Mouse (Mus musculus) cerebellum, adult (tissue): ENCODE measurements around the gene Vmn1r8.
"Not testable (repeated sequence)": the region's sequence is repeated elsewhere in the genome, so short reads cannot be mapped to it uniquely, and the experiment has no call there.

Experiments
- ATAC-seq: cut with Nextera tagmentation; 2 replicates; pipeline ENCODE4 v1.9.2; 2017; ENCODE audit warnings: mild to moderate bottlenecking, moderate library complexity, mixed read lengths; ENCODE audit not compliant: insufficient number of reproducible peaks, low FRiP score, low TSS enrichment

The Vmn1r8 gene

DNA sequence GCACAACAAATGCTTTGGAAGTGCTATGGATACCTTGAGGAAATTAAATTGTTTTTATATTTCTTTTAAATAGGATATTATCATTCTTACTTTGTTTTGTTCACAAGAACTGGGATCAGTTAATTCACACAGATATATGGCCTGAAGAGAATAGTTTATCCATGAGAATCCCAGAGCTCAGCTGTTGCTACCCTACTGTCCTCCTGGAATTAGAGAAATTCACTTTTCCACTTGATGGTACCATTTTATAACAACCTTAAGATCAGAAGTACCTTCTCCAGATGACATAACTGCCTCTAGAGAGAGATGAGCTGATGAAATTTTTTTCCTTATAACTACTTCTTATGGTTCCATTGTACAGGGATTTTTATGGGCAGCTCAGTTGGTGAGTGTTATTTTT, at the start of gene Vmn1r8:
Vmn1r8 (plus strand) TSS at position 301 of the 400 bp plus-strand sequence.
- no peak for ATAC-seq

DNA sequence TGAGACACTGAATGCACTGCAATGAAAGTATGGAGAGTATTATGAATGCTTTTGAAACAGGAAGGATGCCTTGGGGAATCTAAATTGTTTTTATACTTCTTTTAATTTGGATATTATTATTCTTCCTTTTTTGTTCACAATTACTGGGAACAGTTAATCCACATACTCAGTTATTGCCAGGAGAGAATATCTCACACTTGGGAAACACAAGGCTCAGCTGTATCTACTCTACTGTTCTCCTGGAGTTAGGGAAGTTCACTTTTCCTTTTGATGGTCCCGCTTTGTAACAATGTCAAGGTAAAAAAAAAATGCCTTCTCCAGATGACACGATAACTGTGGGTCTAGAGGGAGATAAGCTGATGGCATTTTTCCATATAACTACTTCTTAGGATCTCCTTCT, 35.1 kb upstream of the Vmn1r8 start, which contains the start of gene Vmn1r6:
Vmn1r6 (plus strand) TSS at position 301 of the 400 bp plus-strand sequence.
- ATAC-seq = no peak

DNA sequence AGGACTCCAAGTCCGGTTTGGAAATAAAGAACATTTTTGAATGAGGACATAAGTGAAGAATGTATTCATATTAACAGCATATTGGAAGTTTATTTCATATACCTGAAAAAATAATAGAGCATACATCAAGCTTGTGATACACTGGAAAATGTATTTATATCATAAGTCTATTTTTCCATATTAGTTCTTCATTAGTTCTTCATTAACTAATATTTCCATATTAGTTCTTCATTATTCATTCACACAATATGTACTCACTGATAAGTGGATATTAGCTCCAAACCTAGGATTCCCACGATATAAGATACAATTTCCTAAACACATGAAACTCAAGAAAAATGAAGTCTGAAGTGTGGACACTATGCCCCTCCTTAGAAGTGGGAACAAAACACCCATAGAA, 6.9 kb upstream of the Vmn1r8 start, which contains the start of gene Vmn1r7:
Vmn1r7 (minus strand) TSS at position 101 of the 400 bp plus-strand sequence.
- not testable (repeated sequence) for ATAC-seq

DNA sequence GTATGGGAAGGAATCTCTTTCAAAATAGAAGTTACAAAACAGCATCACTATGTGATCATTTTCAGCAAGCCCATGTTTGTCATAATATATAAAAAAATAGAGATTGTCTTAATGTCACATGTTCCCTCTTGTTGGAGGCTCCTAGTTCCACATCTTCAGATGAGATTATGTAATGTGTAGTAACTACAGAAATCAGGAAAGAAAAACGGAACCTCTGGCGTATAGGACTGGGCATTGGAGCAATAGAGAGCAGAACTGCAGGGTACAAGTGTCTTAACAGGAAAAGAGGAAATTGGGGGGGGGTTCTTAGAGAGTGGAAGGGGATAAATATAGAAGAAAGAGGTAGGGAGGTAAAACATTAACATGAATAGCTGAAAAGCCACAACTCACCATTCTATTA, 2.6 kb downstream of the Vmn1r8 start:
- ATAC-seq = no peak

DNA sequence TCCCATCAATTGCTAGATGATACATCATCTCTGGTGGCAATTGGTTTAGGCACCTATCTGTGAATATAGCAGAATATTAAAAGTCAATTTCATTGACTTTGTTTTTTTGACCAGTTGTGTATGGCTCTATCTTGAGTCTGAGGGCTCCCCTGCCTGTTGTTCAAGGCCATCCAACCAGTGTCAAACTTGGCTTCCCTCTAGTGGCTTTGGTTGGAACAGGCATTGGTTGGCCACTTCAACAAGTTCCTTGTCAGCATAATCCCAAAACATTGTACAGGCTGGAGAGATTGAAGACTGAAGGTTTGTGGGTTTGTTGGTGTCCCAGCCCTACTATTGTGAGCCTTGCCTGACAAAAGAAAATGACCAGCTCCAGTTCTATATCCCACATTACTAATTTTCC, 31.6 kb downstream of the Vmn1r8 start:
- no peak for ATAC-seq

DNA sequence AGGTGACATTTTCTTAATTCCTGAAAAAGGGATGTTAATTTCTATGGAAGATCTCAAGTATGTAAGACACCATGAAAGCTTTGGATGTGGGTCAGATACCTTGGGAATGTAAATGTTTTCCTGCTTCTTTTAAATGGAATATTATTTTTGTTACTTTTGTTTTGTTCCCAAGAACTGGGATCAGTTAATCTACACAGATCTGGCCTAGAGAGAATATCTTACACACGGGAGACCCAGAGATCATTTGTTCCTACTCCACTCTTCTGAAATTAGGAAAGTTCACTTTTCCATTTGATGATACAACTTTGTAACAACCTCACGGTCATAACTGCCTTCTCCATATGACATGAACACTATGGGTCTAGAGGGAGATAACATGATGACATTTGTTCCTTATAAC, 34.4 kb downstream of the Vmn1r8 start, which contains the start of gene Vmn1r9:
Vmn1r9 (plus strand) TSS at position 301 of the 400 bp plus-strand sequence.
- ATAC-seq = no peak
